Mouse (Mus musculus) thymus, adult 2 months (tissue): ENCODE data around the gene Cog3.
"Not testable (repeated sequence)": the region's sequence is repeated elsewhere in the genome, so short reads cannot be mapped to it uniquely, and the experiment has no call there.

ENCODE experiments used
- CTCF ChIP-seq: fragments of 200-500 bp; IDR thresholded peaks from 2 replicates; pipeline ENCODE4 v1.5.1; 2012; ENCODE audit warnings: mild to moderate bottlenecking, control low read depth, low read length, moderate library complexity, borderline replicate concordance; ENCODE audit not compliant: control insufficient read depth, poor library complexity, insufficient read depth; ENCODE audit errors: extremely low read depth
- POLR2A ChIP-seq: fragments of 200-500 bp; IDR thresholded peaks from 2 replicates; pipeline ENCODE4 v1.6.1; 2012; ENCODE audit warnings: mild to moderate bottlenecking, low read length, control low read depth, moderate library complexity; ENCODE audit not compliant: control insufficient read depth, poor library complexity, insufficient read depth; ENCODE audit errors: extremely low read depth

DNA sequence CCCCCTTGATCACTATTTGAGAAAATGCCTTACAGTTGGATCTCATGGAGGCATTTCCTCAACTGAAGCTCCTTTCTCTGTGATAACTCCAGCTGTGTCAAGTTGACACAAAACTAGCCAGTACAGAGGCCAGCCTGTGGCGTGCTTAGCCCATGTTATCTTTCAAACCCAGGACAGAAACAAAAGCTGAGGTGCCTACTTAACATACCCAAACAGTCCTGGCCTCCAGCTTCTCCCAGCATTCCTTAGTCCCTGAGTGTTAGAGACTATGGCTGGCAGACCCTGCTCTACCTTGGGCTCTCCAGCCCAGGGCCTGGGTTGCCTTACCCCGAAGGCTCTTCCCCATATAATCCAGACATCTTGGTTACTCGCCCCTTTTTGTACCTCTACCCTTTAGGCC is 18.1 kb upstream of the Cog3 start:
- not testable (repeated sequence) for TF ChIP-seq CTCF, POLR2A
